Comparison of ENCODE assay signal across 25 mouse cellular contexts in genomic region chr11:32187256-32187655, GRCm38 (mm10). TPM values are rescaled to one million over a fixed set of nuclear protein-coding genes. Genes with fewer than 3 reads are reported as not detected.
A peak's percentile ranks its signal among the peaks of the same experiment; 100 is the strongest.
DNase-seq lines count a peak whose midpoint lies in the region; ATAC-seq and TF ChIP-seq lines count a peak whose summit lies in the region.
"Had no signal": no experiment of that assay in that cellular context is flagged by ENCODE, and none has a peak within 500 bp of the region (broad histone marks: within the 10 kb centered on the region; RNA-seq: fewer than 3 reads in every experiment).

No protein-coding gene starts in this region.

- no peak for TF ChIP-seq POLR2A in kidney, adult 2 months (IDR thresholded peaks at IDR 0.05; ENCODE audit: low read depth, low read length)
- no peak for TF ChIP-seq POLR2A in brain, embryonic 14.5 days (IDR thresholded peaks at IDR 0.05; ENCODE audit: borderline replicate concordance, extremely low read depth, insufficient read depth, insufficient read length, poor library complexity, severe bottlenecking)

- H3K4me2 ChIP-seq in midbrain, postnatal 0 days (ENCODE audit: low read depth, low read length, poor library complexity, severe bottlenecking), result no peak overlapping the region
- H3K4me2 ChIP-seq in midbrain, embryonic 15.5 days, result no peak overlapping the region
- no peak overlapping the region for H3K4me2 ChIP-seq in kidney, embryonic 14.5 days (replicated peaks; ENCODE audit: low read depth, low read length)
- H3K4me2 ChIP-seq: embryonic facial prominence, embryonic 13.5 days; heart, embryonic 11.5 days; hindbrain, embryonic 15.5 days; liver, embryonic 12.5 days had no signal

- no peaks in the 10 kb centered on the region for H3K4me1 ChIP-seq in kidney, adult 2 months (ENCODE audit: control insufficient read depth, insufficient read depth, low read length)
- H3K4me1 ChIP-seq in midbrain, postnatal 0 days (ENCODE audit: insufficient read depth, low read length), result no peaks in the 10 kb centered on the region
- no peaks in the 10 kb centered on the region for H3K4me1 ChIP-seq in midbrain, embryonic 15.5 days
- no peaks in the 10 kb centered on the region for H3K4me1 ChIP-seq in kidney, embryonic 14.5 days (ENCODE audit: control insufficient read depth, insufficient read depth, low read length)
- H3K4me1 ChIP-seq: embryonic facial prominence, embryonic 13.5 days; liver, embryonic 12.5 days had no signal

- 96% methylated on average over 4 of the region's 4 CpGs for WGBS in kidney, adult 2 months
- WGBS in midbrain, postnatal 0 days, result 93% methylated on average over 4 of the region's 4 CpGs
- 94% methylated on average over 4 of the region's 4 CpGs for WGBS in midbrain, embryonic 15.5 days
- 90% methylated on average over 4 of the region's 4 CpGs for WGBS in kidney, embryonic 14.5 days

- H3K4me3 ChIP-seq in kidney, adult 2 months (ENCODE audit: insufficient read depth, low read depth, low read length), result no peak overlapping the region
- H3K4me3 ChIP-seq in midbrain, postnatal 0 days (ENCODE audit: low read depth, low read length), result no peak overlapping the region
- no peak overlapping the region for H3K4me3 ChIP-seq in midbrain, embryonic 15.5 days
- no peak overlapping the region for H3K4me3 ChIP-seq in kidney, embryonic 14.5 days (ENCODE audit: low read length)
- H3K4me3 ChIP-seq: embryonic facial prominence, embryonic 13.5 days; hindbrain, embryonic 15.5 days; limb, embryonic 10.5 days; liver, embryonic 12.5 days had no signal

- no peak overlapping the region for H3K9ac ChIP-seq in midbrain, postnatal 0 days (replicated peaks; ENCODE audit: low read length, poor library complexity, severe bottlenecking)
- no peak overlapping the region for H3K9ac ChIP-seq in midbrain, embryonic 15.5 days
- no peak overlapping the region for H3K9ac ChIP-seq in kidney, embryonic 14.5 days (ENCODE audit: low read depth, low read length)
- H3K9ac ChIP-seq: embryonic facial prominence, embryonic 13.5 days; hindbrain, embryonic 15.5 days; liver, embryonic 12.5 days had no signal

- H3K9me3 ChIP-seq in midbrain, postnatal 0 days (ENCODE audit: low read length), result no peaks in the 10 kb centered on the region
- no peaks in the 10 kb centered on the region for H3K9me3 ChIP-seq in midbrain, embryonic 15.5 days
- no peaks in the 10 kb centered on the region for H3K9me3 ChIP-seq in kidney, embryonic 14.5 days (ENCODE audit: control insufficient read depth, low read length)
- H3K9me3 ChIP-seq: embryonic facial prominence, embryonic 13.5 days; hindbrain, embryonic 15.5 days; limb, embryonic 10.5 days; liver, embryonic 12.5 days had no signal

- TF ChIP-seq CTCF in kidney, adult 2 months (conservative IDR thresholded peaks at IDR 0.05; ENCODE audit: insufficient read depth, insufficient read length, low read depth, low read length), result 0 out of 2 replicates have a peak, but pooled peaks have one; percentile 7
- TF ChIP-seq CTCF in midbrain, postnatal 0 days (IDR thresholded peaks at IDR 0.05), result peak; percentile 31
- 0 out of 2 replicates have a peak, but pooled peaks have one; percentile 3 for TF ChIP-seq CTCF in brain, embryonic 14.5 days (IDR thresholded peaks at IDR 0.05; ENCODE audit: borderline replicate concordance, extremely low read depth, insufficient read depth, insufficient read length)

- no peaks in the 10 kb centered on the region for H3K27me3 ChIP-seq in kidney, adult 2 months (replicated peaks; ENCODE audit: control insufficient read depth, insufficient read depth, low read length)
- H3K27me3 ChIP-seq in midbrain, postnatal 0 days (ENCODE audit: insufficient read depth, low read length), result no peaks in the 10 kb centered on the region
- H3K27me3 ChIP-seq in midbrain, embryonic 15.5 days (replicated peaks), result no peaks in the 10 kb centered on the region
- no peaks in the 10 kb centered on the region for H3K27me3 ChIP-seq in kidney, embryonic 14.5 days (ENCODE audit: control insufficient read depth, insufficient read depth, low read length)
- H3K27me3 ChIP-seq: embryonic facial prominence, embryonic 13.5 days; hindbrain, embryonic 15.5 days had no signal

- no peak for ATAC-seq in midbrain, postnatal 0 days (ENCODE audit: low FRiP score)
- no peak for ATAC-seq in midbrain, embryonic 15.5 days (replicated peaks)
- no peak for ATAC-seq in kidney, embryonic 14.5 days (ENCODE audit: low FRiP score, low TSS enrichment)
- ATAC-seq: forebrain, embryonic 16.5 days; liver, embryonic 12.5 days had no signal

- H3K27ac ChIP-seq in kidney, adult 2 months (ENCODE audit: insufficient read depth, low read depth, low read length), result no peak overlapping the region
- H3K27ac ChIP-seq in midbrain, postnatal 0 days (ENCODE audit: low read depth, low read length), result no peak overlapping the region
- H3K27ac ChIP-seq in midbrain, embryonic 15.5 days, result no peak overlapping the region
- no peak overlapping the region for H3K27ac ChIP-seq in kidney, embryonic 14.5 days (ENCODE audit: low read depth, low read length)
- H3K27ac ChIP-seq: embryonic facial prominence, embryonic 13.5 days; hindbrain, embryonic 15.5 days; limb, embryonic 10.5 days; liver, embryonic 12.5 days had no signal

- no peaks in the 10 kb centered on the region for H3K36me3 ChIP-seq in kidney, adult 2 months (ENCODE audit: control insufficient read depth, insufficient read depth, low read length)
- no peaks in the 10 kb centered on the region for H3K36me3 ChIP-seq in midbrain, postnatal 0 days (ENCODE audit: insufficient read depth, low read length)
- H3K36me3 ChIP-seq in midbrain, embryonic 15.5 days (replicated peaks), result no peaks in the 10 kb centered on the region
- H3K36me3 ChIP-seq in kidney, embryonic 14.5 days (ENCODE audit: control insufficient read depth, insufficient read depth, low read length), result no peaks in the 10 kb centered on the region
- H3K36me3 ChIP-seq: embryonic facial prominence, embryonic 13.5 days; hindbrain, embryonic 15.5 days; limb, embryonic 10.5 days; liver, embryonic 12.5 days had no signal

- no peak for DNase-seq in kidney, adult 2 months
- no peak for DNase-seq in kidney, adult 11 months
- no peak for DNase-seq in midbrain, postnatal 0 days (ENCODE audit: low spot score)
- DNase-seq in ES-CJ7 (ENCODE audit: low read depth, low spot score), result peak; percentile 49
- DNase-seq in brain, embryonic 14.5 days (ENCODE audit: low read depth), result no peak
- DNase-seq: adrenal gland, postnatal 10 days; cerebellum, adult 11 months; cerebellum, postnatal 14 days; gastrocnemius, postnatal 36 days; heart, postnatal 10 days; kidney, adult 18-20 months; kidney, postnatal 14 days; midbrain, embryonic 14.5 days; right cerebral cortex, postnatal 4 days; thymus, postnatal 36 days had no signal

RNA-seq across cellular contexts. Expression of gene Il9r, which starts 12.8 kb away (rescaled TPM):
- polyA plus RNA-seq in kidney, adult 2 months (2012; rRNA removed), result 0.05 and 0.58 TPM in 2 replicates
- total RNA-seq in midbrain, postnatal 0 days (2014; rRNA removed), result 0.33 TPM in 1 of 2 replicates, not detected in the other
- 0.04 TPM in 1 of 2 replicates, not detected in the other for polyA plus RNA-seq in midbrain, postnatal 0 days (2015; fragmentation: Nextera tagmentation; extraction: Ambion mirVana)
- polyA plus RNA-seq in midbrain, embryonic 15.5 days (2015; fragmentation: Nextera tagmentation; extraction: Ambion mirVana), result not detected in 2 replicates
- polyA plus RNA-seq in brain, embryonic 14.5 days (2012; rRNA removed), result 0.11 TPM in 1 of 2 replicates, not detected in the other
- polyA plus RNA-seq in kidney, embryonic 14.5 days (2014; fragmentation: Nextera tagmentation; extraction: Ambion mirVana), result not detected in 2 replicates
- total RNA-seq: gastrocnemius, postnatal 36 days; left cerebral cortex, adult 18-20 months; megakaryocyte, adult 5-6 weeks had no signal
- polyA plus RNA-seq: forebrain, embryonic 16.5 days; heart, embryonic 11.5 days; hindbrain, embryonic 15.5 days; limb, embryonic 10.5 days; midbrain, embryonic 14.5 days had no signal

RNA-seq across cellular contexts. Expression of gene Snrnp25, which starts 18.0 kb away (rescaled TPM):
- 16.1 and 19.5 TPM in 2 replicates for polyA plus RNA-seq in kidney, adult 2 months (2012; rRNA removed)
- 13.3 and 23.6 TPM in 2 replicates for total RNA-seq in midbrain, postnatal 0 days (2014; rRNA removed)
- 47.8 and 48.9 TPM in 2 replicates for polyA plus RNA-seq in midbrain, postnatal 0 days (2015; fragmentation: Nextera tagmentation; extraction: Ambion mirVana)
- 40.4 and 48.3 TPM in 2 replicates for polyA plus RNA-seq in midbrain, embryonic 15.5 days (2015; fragmentation: Nextera tagmentation; extraction: Ambion mirVana)
- polyA plus RNA-seq in brain, embryonic 14.5 days (2012; rRNA removed), result 38.8 and 52.4 TPM in 2 replicates
- polyA plus RNA-seq in kidney, embryonic 14.5 days (2014; fragmentation: Nextera tagmentation; extraction: Ambion mirVana), result 71.7 and 90.6 TPM in 2 replicates

RNA-seq across cellular contexts. Expression of gene Rhbdf1, which starts 34.8 kb away (rescaled TPM):
- 81.7 and 110 TPM in 2 replicates for polyA plus RNA-seq in kidney, adult 2 months (2012; rRNA removed)
- 27.4 and 55.6 TPM in 2 replicates for total RNA-seq in midbrain, postnatal 0 days (2014; rRNA removed)
- polyA plus RNA-seq in midbrain, postnatal 0 days (2015; fragmentation: Nextera tagmentation; extraction: Ambion mirVana), result 17.6 and 21.0 TPM in 2 replicates
- polyA plus RNA-seq in midbrain, embryonic 15.5 days (2015; fragmentation: Nextera tagmentation; extraction: Ambion mirVana), result 21.3 and 23.8 TPM in 2 replicates
- 39.7 and 44.3 TPM in 2 replicates for polyA plus RNA-seq in brain, embryonic 14.5 days (2012; rRNA removed)
- polyA plus RNA-seq in kidney, embryonic 14.5 days (2014; fragmentation: Nextera tagmentation; extraction: Ambion mirVana), result 28.0 and 39.5 TPM in 2 replicates
- total RNA-seq: megakaryocyte, adult 5-6 weeks had no signal

RNA-seq across cellular contexts. Expression of gene Mpg, which starts 39.0 kb away (rescaled TPM):
- polyA plus RNA-seq in kidney, adult 2 months (2012; rRNA removed), result 12.5 and 13.4 TPM in 2 replicates
- 31.7 and 35.0 TPM in 2 replicates for total RNA-seq in midbrain, postnatal 0 days (2014; rRNA removed)
- polyA plus RNA-seq in midbrain, postnatal 0 days (2015; fragmentation: Nextera tagmentation; extraction: Ambion mirVana), result 31.2 and 37.7 TPM in 2 replicates
- 41.2 and 44.1 TPM in 2 replicates for polyA plus RNA-seq in midbrain, embryonic 15.5 days (2015; fragmentation: Nextera tagmentation; extraction: Ambion mirVana)
- polyA plus RNA-seq in brain, embryonic 14.5 days (2012; rRNA removed), result 18.6 and 21.3 TPM in 2 replicates
- polyA plus RNA-seq in kidney, embryonic 14.5 days (2014; fragmentation: Nextera tagmentation; extraction: Ambion mirVana), result 35.6 and 39.8 TPM in 2 replicates
